Mouse (Mus musculus): ENCODE data around the gene Cd24a.

Gene Cd24a

DNA sequence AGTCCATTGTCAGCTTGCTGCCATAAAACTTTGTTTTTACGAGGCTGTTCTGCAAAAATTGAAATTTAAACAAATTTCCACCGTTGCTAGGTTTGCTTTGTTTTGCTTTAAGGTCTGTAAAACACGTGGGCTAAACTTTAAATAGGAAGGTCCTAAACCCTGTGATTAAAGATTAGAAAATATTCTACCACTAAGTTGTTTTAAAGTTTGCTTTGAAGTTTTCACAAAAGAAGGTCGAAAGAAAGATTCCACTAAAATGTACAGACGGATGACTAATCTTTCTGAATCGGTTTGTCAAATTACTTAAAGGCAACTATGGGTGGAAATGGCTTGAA lies at the start of gene Cd24a:
Gene Cd24a, plus strand, starts transcription at position 288 of the 335 bp plus-strand sequence.
- in situ Hi-C loops (cut with MboI; ENCODE audit: low pct_unique_long_range_greater_than_20kb in 1 of 2, low sequenced_read_pairs in 2 of 2, unreplicated experiment in 1 of 2) = loop anchor here (10.0 to 25.0 kb wide), 2 partner anchors 337 to 484 kb away; no protein-coding TSS in a partner anchor

DNA sequence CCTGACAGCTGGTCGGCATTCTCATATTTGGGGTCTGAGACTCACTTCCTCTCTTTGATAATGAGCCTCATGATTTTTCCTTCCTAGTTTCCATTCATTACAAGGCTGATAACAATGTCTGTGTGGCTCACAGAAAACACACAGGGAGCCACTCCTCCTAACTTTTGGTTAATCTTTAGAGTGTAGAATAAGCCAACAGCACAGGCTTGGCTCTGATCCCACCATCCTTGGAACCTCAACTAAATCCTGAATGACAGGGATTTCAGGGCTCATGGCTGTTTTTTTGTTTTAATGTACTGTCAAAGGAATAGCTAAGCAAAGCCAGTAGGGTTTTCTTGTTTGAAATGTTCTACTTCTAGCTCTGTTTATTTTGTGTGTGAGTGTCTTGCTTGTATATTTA lies 43.7 kb upstream of the Cd24a start:
- in situ Hi-C loops (cut with MboI; ENCODE audit: low pct_unique_long_range_greater_than_20kb in 1 of 2, low sequenced_read_pairs in 2 of 2, unreplicated experiment in 1 of 2) = no loop called here

DNA sequence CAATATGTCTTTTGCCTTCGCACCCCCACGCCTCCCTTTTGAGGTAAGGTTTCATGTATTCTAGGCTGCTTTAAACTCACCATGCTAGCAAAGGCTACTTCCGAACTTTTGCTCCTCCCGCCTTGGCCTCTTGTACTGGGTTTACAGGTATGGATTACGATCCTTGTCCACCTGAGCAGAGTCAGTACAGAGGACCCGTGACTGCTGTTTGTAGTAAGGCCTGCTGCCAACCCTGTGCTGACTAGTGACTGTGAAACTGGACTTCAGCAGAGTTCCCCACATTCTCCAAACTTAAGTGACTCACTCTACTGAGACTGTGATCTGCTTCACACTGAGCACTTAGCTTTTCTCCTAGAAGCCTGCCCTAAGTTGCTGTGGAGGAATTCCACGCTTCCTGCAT lies 40.4 kb upstream of the Cd24a start:
- in situ Hi-C loops (cut with MboI; ENCODE audit: low pct_unique_long_range_greater_than_20kb in 1 of 2, low sequenced_read_pairs in 2 of 2, unreplicated experiment in 1 of 2) = no loop called here

DNA sequence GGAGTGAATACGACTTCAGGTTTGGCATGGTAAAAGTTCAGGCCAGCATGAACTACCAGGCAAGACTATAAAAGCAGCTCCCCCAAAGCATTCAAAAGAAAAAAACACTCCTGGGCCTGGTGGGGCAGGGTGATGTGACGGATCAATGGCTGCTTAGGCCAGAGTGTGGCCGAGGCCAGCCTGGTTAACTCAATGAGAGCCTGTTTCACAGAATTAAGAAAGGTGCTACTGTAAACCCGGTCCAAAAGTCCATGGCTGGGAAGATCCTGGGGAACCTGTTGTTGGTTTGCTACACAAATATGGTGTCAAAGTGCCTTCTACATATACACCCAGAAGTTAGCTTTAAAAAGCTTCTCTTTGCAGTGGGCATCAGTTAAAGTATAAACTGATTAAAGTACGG lies 39.3 kb upstream of the Cd24a start:
- in situ Hi-C loops (cut with MboI; ENCODE audit: low pct_unique_long_range_greater_than_20kb in 1 of 2, low sequenced_read_pairs in 2 of 2, unreplicated experiment in 1 of 2) = no loop called here

DNA sequence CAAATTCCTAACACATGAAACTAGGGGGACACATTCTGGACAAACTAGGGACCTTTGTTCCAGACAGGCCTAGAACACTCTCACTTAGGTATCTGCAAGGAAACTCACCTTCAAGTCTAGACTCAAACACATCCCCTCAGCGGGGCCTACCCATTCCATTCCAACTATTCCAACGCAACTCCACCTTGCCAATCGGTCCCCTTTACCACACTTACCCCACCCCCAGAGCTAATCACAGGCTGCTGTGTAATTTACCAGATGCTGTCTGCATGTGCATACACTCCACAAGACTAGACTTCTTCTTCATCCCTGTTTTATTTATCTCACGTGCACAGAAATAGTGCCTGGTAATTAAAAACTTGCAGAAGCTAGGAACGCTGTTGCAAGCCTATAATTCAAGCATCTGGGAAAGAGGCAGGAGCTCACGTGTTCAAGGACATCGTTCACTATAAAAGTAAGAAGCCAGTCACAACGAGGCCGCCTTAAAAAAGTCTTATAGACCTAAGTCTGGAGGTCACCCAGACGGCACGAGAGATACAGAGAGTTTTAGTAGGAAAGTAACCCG lies 38.3 kb upstream of the Cd24a start:
- in situ Hi-C loops (cut with MboI; ENCODE audit: low pct_unique_long_range_greater_than_20kb in 1 of 2, low sequenced_read_pairs in 2 of 2, unreplicated experiment in 1 of 2) = no loop called here

DNA sequence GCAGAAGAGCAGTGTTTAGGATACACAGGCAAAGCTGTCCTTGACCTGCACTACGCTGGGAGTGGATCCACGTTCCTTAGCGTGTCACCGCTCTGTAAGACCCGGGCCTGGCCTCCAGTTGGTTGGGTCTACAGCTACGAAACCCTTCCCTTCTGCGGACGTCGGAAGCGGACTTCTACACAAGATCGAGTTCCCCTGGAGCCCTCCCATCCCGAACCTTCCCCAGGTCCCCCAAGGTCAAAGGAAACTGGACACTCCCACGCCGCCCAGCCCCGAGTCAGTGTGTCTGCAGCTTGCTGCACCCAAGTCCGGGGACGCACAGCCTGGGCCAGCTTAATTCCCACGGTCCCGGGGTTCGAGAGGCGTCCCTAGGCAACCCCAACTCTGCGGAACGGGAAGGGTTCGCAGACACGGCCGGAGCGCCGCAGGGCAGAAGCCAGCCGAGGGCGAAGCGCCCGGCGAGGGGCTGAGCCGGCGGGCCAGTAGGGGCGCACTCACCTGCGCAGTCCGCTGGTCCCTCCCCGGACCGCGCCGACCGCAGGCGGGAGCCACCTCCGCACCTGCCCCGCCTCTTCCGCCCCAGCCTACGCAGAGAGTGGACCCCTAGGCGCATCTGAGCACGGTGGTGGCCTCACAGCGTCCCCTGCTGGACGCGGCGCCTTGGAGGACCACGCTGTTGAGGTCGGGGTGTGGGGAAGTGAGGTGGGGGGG lies 37.5 kb upstream of the Cd24a start, which contains the start of gene 1700021F05Rik:
Gene 1700021F05Rik, minus strand, starts transcription at position 553 of the 711 bp plus-strand sequence.
- in situ Hi-C loops (cut with MboI; ENCODE audit: low pct_unique_long_range_greater_than_20kb in 1 of 2, low sequenced_read_pairs in 2 of 2, unreplicated experiment in 1 of 2) = no loop called here

DNA sequence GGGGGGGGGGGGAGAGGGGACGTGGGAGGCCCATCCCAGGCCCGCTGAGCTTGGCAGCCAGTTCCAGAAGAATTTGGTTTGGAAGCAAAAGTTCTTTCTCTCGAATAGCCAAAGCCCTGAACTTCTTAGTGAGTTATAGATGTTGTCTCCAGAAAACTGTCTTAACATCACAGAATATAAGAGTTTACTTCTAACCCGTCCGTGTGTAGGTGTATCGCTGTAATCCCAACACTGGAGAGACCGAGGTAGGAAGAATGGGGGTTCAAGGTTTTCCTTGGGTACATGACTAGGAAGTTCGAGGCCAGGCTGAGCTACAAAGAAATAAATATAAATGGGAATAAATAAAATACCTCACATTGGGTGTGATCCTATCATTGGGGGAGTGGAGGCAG lies 36.9 kb upstream of the Cd24a start:
- in situ Hi-C loops (cut with MboI; ENCODE audit: low pct_unique_long_range_greater_than_20kb in 1 of 2, low sequenced_read_pairs in 2 of 2, unreplicated experiment in 1 of 2) = no loop called here

DNA sequence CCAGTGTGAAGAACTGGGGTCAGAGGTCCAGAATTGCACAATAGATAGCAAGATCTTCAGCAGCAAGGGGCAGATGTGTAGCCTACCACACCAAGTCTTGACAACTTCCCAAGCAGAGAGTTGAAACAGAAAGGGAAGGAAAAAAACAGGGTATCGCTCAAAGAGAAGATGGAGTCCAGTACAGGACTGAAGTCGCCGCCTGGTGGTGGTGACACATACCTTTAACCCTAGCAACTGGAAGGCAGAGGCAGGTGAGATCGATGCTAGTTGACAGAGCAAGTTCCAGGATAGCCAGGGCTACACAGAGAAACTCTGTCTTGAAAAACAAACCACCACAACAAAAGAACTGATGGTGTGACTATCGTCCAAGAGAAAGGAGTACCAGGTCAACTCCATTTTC lies 28.7 kb upstream of the Cd24a start:
- in situ Hi-C loops (cut with MboI; ENCODE audit: low pct_unique_long_range_greater_than_20kb in 1 of 2, low sequenced_read_pairs in 2 of 2, unreplicated experiment in 1 of 2) = no loop called here

DNA sequence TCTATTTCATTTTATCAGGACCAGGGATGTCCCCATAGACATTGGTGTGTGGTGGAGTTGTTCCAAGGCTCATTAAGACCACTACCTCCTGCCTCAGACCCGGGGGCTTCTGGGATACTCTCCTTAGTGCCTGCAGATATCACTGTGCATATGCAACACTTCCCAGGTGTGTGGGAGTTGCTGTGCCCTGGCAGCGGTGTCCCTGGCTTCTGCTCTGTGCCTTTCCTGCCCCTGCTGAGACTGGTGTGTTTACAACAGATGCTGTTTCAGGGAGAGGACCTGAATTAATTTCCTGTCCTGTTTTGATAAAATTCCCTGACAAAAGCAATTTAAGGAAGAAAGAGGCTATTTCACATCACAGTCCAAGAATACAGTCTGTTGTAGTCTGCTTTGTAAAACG lies 27.2 kb upstream of the Cd24a start:
- in situ Hi-C loops (cut with MboI; ENCODE audit: low pct_unique_long_range_greater_than_20kb in 1 of 2, low sequenced_read_pairs in 2 of 2, unreplicated experiment in 1 of 2) = no loop called here

DNA sequence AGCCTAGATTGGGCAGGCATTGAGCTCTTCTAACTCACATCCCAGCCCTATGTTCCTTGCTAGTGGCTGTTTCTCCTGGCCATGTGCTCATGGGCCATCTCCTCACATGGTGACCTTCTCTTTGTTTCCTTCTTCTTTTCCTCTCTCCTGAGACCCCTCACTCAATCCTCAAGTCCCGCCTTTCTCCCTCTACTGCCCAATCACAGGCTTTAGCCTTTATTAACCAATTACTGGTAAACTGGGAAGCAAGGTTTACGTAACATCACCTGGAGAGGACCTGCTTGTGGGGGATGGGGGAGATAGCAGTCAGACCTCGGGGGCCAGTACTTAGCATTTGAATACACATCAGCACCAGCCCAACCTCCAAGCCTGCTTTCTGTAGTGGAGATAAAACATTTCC lies 26.7 kb upstream of the Cd24a start:
- in situ Hi-C loops (cut with MboI; ENCODE audit: low pct_unique_long_range_greater_than_20kb in 1 of 2, low sequenced_read_pairs in 2 of 2, unreplicated experiment in 1 of 2) = no loop called here

DNA sequence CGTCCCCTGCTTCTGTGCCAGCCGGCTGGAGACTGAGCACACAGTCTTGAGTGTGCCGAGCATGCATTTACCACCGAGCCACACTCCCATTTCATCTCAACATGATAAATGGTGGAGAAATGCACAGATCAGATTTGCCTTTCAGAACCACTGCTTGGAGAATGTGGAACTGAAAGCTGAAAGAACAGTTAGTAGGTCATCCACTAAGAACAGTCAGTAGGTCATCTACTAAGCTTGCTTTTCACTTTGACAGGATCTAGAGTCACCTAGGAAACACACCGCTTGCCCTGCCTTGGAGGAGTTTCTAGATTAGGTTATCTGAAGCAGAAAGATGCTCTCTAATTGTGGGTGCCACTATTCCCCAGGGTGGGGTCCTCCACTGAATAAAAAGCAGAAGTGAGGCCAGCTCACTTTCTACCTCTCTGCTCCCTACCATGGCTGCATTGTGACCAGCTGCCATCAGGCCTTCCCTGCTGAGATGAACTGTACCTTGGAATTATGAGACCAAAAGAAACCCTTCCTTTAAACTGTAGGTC lies 20.4 kb upstream of the Cd24a start:
- in situ Hi-C loops (cut with MboI; ENCODE audit: low pct_unique_long_range_greater_than_20kb in 1 of 2, low sequenced_read_pairs in 2 of 2, unreplicated experiment in 1 of 2) = no loop called here

DNA sequence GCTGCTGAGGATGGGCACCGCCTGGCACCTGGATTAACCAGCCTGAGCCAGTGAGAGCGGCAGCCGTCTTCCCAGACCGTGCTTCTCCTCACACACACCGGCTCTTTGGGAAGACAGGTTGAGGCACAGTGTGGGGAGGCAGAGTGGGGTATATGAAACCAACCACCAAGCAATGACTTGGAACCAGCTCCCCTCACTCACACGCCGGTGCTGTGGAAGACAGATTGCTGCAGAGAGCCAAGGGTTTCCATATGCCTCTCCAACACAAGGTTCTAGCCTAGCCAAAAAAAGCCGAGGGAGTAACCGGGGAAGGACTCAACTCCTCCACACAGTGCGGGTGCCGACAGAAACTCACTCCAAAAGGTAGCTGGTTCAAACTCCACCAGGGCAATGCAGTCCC lies 18.8 kb upstream of the Cd24a start:
- in situ Hi-C loops (cut with MboI; ENCODE audit: low pct_unique_long_range_greater_than_20kb in 1 of 2, low sequenced_read_pairs in 2 of 2, unreplicated experiment in 1 of 2) = no loop called here

DNA sequence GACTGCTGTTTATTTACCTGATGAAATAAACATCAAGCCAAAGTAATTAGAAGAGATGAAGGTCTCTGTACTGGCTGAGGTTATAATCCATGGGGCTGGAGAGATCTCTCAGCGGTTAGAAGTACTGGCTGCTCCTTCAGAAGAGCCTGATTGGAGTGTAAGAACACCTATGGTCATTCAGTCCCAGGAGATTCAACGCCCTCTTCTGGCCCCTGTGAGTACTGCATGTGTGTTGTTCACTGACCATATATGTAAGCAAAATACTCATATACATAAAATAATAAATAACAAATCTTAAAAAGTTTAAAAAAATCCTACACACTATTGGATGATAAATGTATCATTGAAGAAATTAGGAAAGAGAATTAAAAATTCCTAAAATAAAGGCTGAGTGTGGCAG lies 17.3 kb upstream of the Cd24a start:
- in situ Hi-C loops (cut with MboI; ENCODE audit: low pct_unique_long_range_greater_than_20kb in 1 of 2, low sequenced_read_pairs in 2 of 2, unreplicated experiment in 1 of 2) = no loop called here

DNA sequence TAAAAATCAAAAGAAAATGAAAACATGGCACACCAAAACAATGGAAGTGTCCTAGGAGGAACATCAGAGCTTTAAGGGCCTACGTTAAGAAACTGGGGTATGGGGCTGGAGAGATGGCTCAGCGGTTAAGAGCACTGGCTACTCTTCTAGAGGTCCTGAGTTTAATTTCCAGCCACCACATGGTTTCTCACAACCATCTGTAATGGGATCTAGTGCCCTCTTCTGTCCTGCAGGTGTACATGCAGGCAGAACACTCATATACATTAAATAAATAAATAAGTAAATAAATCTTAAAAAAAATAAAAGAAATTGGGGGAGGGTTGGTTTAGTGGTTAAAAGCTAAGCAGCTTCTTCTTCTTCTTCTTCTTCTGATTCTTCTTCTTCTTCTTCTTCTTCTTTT lies 16.8 kb upstream of the Cd24a start:
- in situ Hi-C loops (cut with MboI; ENCODE audit: low pct_unique_long_range_greater_than_20kb in 1 of 2, low sequenced_read_pairs in 2 of 2, unreplicated experiment in 1 of 2) = no loop called here

DNA sequence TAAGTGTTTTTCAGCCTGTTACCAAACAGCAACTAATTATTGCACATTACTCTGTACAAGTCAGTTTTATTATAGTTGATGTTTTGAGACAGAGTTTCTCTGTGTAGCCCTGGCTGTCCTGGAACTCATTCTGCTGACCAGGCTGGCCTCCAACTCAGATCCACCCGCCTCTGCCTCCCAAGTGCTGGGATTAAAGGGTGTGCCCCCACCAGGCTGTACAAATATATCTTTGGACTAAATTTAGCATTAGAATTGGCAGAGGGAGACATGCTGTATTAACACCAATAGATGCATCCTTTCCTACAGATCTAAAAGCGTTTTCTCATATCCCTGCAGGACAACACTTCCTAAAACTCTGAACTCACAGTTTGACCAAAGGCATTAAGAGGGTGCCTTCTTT lies 3.7 kb upstream of the Cd24a start:
- in situ Hi-C loops (cut with MboI; ENCODE audit: low pct_unique_long_range_greater_than_20kb in 1 of 2, low sequenced_read_pairs in 2 of 2, unreplicated experiment in 1 of 2) = loop anchor here in 1 of 2 experiments (10.0 kb wide), 1 partner anchor 340 kb away; no protein-coding TSS in a partner anchor

DNA sequence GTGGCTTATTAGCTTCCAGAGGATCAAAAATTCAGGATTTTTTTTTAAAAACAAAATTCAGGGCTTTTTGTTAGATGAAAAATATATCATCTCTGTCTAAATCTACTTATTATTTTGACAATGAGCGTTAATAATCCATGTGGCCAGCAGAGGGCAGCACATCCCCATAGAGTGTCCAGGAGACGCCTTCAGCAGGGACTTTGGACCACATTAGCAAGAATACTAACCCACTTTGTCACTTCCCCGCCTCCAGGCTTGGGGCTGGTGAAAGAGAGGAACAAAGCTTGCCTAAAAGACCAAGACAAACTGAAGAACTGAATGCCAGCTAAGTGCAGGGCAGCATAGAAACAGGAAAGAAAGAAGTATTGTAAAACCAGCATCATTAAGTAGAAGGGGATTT lies 3.1 kb upstream of the Cd24a start:
- in situ Hi-C loops (cut with MboI; ENCODE audit: low pct_unique_long_range_greater_than_20kb in 1 of 2, low sequenced_read_pairs in 2 of 2, unreplicated experiment in 1 of 2) = loop anchor here (10.0 to 25.0 kb wide), 2 partner anchors 340 to 487 kb away; no protein-coding TSS in a partner anchor

DNA sequence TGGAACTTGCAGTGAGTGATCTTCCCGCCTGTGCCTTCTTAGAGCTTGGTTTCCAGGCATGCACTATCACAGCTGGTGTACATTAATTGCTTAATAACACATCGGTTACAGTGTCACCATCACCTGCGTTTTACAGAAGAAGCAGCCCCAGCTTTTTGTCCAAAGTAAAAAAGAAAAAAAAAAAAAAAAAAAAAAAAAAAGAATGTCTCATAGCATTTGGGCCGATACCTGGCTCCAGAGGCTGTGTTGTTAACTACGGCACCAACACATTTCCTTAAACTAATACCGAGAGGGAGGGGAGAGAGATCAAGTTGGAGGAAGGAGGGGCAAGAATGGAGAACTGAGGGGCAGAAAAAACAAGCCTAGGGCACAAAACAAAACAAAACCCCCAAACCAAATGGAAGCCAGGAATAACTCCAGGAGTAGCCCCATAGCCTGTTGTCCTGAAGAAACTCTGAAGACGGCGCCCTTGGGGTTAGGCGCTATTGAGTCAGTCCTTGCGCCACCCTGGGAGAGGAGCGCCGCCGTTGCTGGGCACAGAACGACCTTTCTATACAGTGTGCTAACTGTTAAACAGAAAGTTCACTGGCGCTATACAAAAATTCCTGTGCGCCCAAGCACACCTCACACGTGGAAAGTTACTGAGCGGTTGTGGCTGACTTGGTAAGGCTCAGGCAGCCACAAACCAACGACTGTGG lies 636 bp upstream of the Cd24a start:
- in situ Hi-C loops (cut with MboI; ENCODE audit: low pct_unique_long_range_greater_than_20kb in 1 of 2, low sequenced_read_pairs in 2 of 2, unreplicated experiment in 1 of 2) = loop anchor here (10.0 to 25.0 kb wide), 2 partner anchors 337 to 485 kb away; no protein-coding TSS in a partner anchor

DNA sequence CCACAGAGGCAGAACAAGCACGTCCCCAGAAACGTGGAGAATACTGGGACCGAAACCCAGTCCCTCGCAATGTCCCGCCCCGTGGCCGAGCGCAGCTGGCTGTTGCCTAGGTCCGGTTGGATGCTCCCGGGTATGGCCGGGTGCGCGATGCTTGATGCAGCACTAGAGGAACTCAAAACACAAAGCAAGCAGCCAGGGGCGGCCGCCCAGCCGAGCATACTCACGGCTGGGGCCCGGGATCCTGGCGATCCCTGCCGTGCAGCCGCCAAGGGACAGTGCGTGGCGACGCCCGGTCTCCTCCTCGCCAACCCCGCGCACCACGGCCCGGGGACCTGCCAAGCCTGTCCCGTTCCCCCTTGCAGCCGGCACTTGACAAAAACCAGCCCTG lies 276 bp downstream of the Cd24a start:
- in situ Hi-C loops (cut with MboI; ENCODE audit: low pct_unique_long_range_greater_than_20kb in 1 of 2, low sequenced_read_pairs in 2 of 2, unreplicated experiment in 1 of 2) = loop anchor here (10.0 to 25.0 kb wide), 2 partner anchors 336 to 484 kb away; no protein-coding TSS in a partner anchor

DNA sequence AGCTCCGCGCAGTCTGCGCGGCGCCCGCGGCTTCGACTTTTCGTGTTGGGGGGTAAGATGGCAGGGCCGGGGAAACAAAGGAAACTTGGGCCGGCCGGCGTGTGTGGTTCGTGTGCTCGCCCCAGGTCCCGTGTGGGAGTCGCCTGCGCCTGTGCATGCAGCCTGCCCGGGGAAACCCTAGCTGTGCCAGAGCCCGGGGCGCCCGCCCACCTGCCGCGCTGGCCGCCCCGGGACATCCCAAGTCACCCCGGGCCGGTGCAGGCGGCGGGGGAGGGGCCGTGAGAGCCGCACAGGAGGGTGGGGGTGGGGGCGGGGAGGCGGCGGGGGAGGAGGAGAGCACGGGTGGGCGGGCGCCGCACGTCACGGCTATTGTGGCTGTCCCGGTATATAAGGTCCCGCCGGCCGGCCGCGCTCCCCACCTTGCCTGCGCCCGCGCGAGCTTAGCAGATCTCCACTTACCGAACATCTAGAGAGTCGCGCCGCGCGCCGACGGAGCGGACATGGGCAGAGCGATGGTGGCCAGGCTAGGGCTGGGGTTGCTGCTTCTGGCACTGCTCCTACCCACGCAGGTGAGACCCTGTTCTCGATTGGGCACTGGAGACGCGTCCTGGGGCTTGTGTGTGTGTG lies 783 bp downstream of the Cd24a start:
- in situ Hi-C loops (cut with MboI; ENCODE audit: low pct_unique_long_range_greater_than_20kb in 1 of 2, low sequenced_read_pairs in 2 of 2, unreplicated experiment in 1 of 2) = loop anchor here (10.0 to 25.0 kb wide), 2 partner anchors 336 to 483 kb away; no protein-coding TSS in a partner anchor

All from mouse embryonic stem cell (cell line).